In the genomic region with DNA sequence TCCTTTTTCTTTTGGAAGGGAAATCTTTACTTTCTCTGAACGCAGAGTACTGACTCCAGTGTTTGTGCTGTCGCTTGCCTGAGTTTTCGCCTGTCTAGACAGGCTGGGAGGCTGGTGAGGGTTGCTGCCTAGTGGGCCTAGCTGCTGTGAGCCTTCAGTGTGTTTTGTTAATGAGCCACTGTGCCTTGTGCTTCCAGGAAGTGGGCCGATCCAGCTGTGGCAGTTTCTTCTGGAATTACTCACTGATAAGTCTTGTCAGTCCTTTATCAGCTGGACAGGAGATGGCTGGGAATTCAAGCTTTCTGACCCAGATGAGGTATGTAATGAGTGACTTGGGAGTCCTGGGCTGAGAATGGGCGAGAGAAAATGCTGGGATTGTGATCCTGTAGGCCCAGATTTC, we compare ENCODE assay signal across 17 mouse cellular contexts.
A peak's percentile ranks its signal among the peaks of the same experiment; 100 is the strongest.
DNase-seq lines count a peak whose midpoint lies in the region; ATAC-seq and TF ChIP-seq lines count a peak whose summit lies in the region.
"Had no signal": no experiment of that assay in that cellular context is flagged by ENCODE, and none has a peak within 500 bp of the region (broad histone marks: within the 10 kb centered on the region; RNA-seq: fewer than 3 reads in every experiment).

No protein-coding gene starts in this region.

- 0 out of 2 replicates have a peak overlapping the region, but pooled peaks have one; percentile 27 for H3K27ac ChIP-seq in intestine, embryonic 15.5 days
- H3K27ac ChIP-seq in intestine, postnatal 0 days (ENCODE audit: low read depth, low read length), result no peak overlapping the region
- 0 out of 2 replicates have a peak overlapping the region, but pooled peaks have one; percentile 3 for H3K27ac ChIP-seq in brown adipose tissue, adult 24 weeks (replicated peaks; ENCODE audit: low read depth, low read length)
- peak overlapping the region; percentile 52 for H3K27ac ChIP-seq in heart, embryonic 16.5 days (ENCODE audit: low read length)
- H3K27ac ChIP-seq: embryonic facial prominence, embryonic 12.5 days; hindbrain, embryonic 10.5 days; liver, embryonic 14.5 days had no signal

- H3K9ac ChIP-seq in intestine, embryonic 15.5 days, result no peak overlapping the region
- no peak overlapping the region for H3K9ac ChIP-seq in intestine, postnatal 0 days (ENCODE audit: low read depth, low read length)
- H3K9ac ChIP-seq in heart, embryonic 16.5 days (ENCODE audit: low read length), result no peak overlapping the region
- H3K9ac ChIP-seq: embryonic facial prominence, embryonic 12.5 days; liver, embryonic 14.5 days had no signal

- no peaks in the 10 kb centered on the region for H3K9me3 ChIP-seq in intestine, embryonic 15.5 days
- no peaks in the 10 kb centered on the region for H3K9me3 ChIP-seq in intestine, postnatal 0 days (ENCODE audit: control insufficient read depth)
- H3K9me3 ChIP-seq in heart, embryonic 16.5 days (replicated peaks; ENCODE audit: control insufficient read depth, low read length), result no peaks in the 10 kb centered on the region
- H3K9me3 ChIP-seq: embryonic facial prominence, embryonic 12.5 days; hindbrain, embryonic 10.5 days had no signal

- ATAC-seq in intestine, embryonic 15.5 days, result no peak
- no peak for ATAC-seq in intestine, postnatal 0 days
- ATAC-seq in heart, embryonic 16.5 days (replicated peaks; ENCODE audit: extremely low read depth, insufficient read depth, low FRiP score), result peak; percentile 53; the same call in 1 of the 2 replicates
- ATAC-seq: inflammation-experienced regulatory T-cells, adult 6 months; midbrain, embryonic 16.5 days had no signal

- 53% methylated on average over 5 of the region's 5 CpGs for WGBS in intestine, embryonic 15.5 days
- WGBS in intestine, postnatal 0 days, result 50% methylated on average over 5 of the region's 5 CpGs
- WGBS in heart, embryonic 16.5 days, result 41% methylated on average over 5 of the region's 5 CpGs

- no peaks in the 10 kb centered on the region for H3K27me3 ChIP-seq in intestine, embryonic 15.5 days (replicated peaks)
- no peaks in the 10 kb centered on the region for H3K27me3 ChIP-seq in intestine, postnatal 0 days (replicated peaks; ENCODE audit: control insufficient read depth, insufficient read depth, low read length)
- no peaks in the 10 kb centered on the region for H3K27me3 ChIP-seq in heart, embryonic 16.5 days (ENCODE audit: control insufficient read depth, insufficient read depth, low read length)
- H3K27me3 ChIP-seq: CH12.LX; embryonic facial prominence, embryonic 12.5 days had no signal

- intact Hi-C loops in left cerebral cortex, postnatal 4 days (cut with DNase I), result no loop called here

- H3K4me1 ChIP-seq in intestine, embryonic 15.5 days (replicated peaks), result no peaks in the 10 kb centered on the region; the same call in 1 of the 2 replicates
- H3K4me1 ChIP-seq in intestine, postnatal 0 days (replicated peaks; ENCODE audit: control insufficient read depth, insufficient read depth, low read length), result no peaks in the 10 kb centered on the region
- H3K4me1 ChIP-seq in brown adipose tissue, adult 24 weeks (ENCODE audit: control insufficient read depth, insufficient read depth, insufficient read length, low read length), result peaks cover 10% of the 10 kb centered on the region
- H3K4me1 ChIP-seq in heart, embryonic 16.5 days (ENCODE audit: control insufficient read depth, insufficient read depth, low read length), result peaks cover 7% of the 10 kb centered on the region
- H3K4me1 ChIP-seq: embryonic facial prominence, embryonic 12.5 days had no signal

- no peak for TF ChIP-seq CTCF in intestine, postnatal 0 days (IDR thresholded peaks at IDR 0.05; ENCODE audit: low read depth)

- H3K4me3 ChIP-seq in intestine, embryonic 15.5 days (replicated peaks), result no peak overlapping the region
- no peak overlapping the region for H3K4me3 ChIP-seq in intestine, postnatal 0 days (ENCODE audit: low read depth, low read length)
- H3K4me3 ChIP-seq in brown adipose tissue, adult 24 weeks (ENCODE audit: insufficient read depth, low read depth, low read length), result no peak overlapping the region
- no peak overlapping the region for H3K4me3 ChIP-seq in heart, embryonic 16.5 days (ENCODE audit: low read length)
- H3K4me3 ChIP-seq: embryonic facial prominence, embryonic 12.5 days; hindbrain, embryonic 10.5 days had no signal

- H3K4me2 ChIP-seq in intestine, embryonic 15.5 days (replicated peaks), result no peak overlapping the region
- H3K4me2 ChIP-seq in intestine, postnatal 0 days (replicated peaks; ENCODE audit: low read depth), result no peak overlapping the region
- H3K4me2 ChIP-seq in heart, embryonic 16.5 days (ENCODE audit: low read depth, low read length), result no peak overlapping the region
- H3K4me2 ChIP-seq: embryonic facial prominence, embryonic 12.5 days had no signal

- peak; percentile 28 for DNase-seq in CD4-positive helper T cell, adult 2 months (ENCODE audit: low read depth, low spot score)
- DNase-seq in left cerebral cortex, postnatal 4 days, result no peak
- DNase-seq in cerebellum, postnatal 25 days, result no peak
- DNase-seq: cerebellum, adult 11 months; kidney, postnatal 10 days; lung, postnatal 10 days; thymus, adult 18-20 months had no signal

- H3K36me3 ChIP-seq in intestine, embryonic 15.5 days, result 0 out of 2 replicates have a peak, but pooled peaks cover 7% of the 10 kb centered on the region
- peaks cover 4% of the 10 kb centered on the region; the same call in 1 of the 2 replicates for H3K36me3 ChIP-seq in intestine, postnatal 0 days (ENCODE audit: control insufficient read depth, insufficient read depth)
- H3K36me3 ChIP-seq in heart, embryonic 16.5 days (ENCODE audit: control insufficient read depth, insufficient read depth), result peaks cover 16% of the 10 kb centered on the region
- H3K36me3 ChIP-seq: hindbrain, embryonic 10.5 days had no signal
